Mouse (Mus musculus) retina, embryonic 14.5 days (tissue): ENCODE data around the gene Ccdc110.

Experiments
- DNase-seq: peaks from one replicate; pipeline ENCODE4 v3.0.0-alpha.2; 2015; ENCODE audit warnings: low spot score

Gene Ccdc110

GRCm38 (mm10) chr8:45975837-45976468, 41.5 kb downstream of the Ccdc110 start:
- DNase-seq: no peak

- DNase-seq: no peak
These were observed 52.2 kb downstream of the Ccdc110 start for GRCm38 (mm10) chr8:45986665-45987064.

- no peak for DNase-seq
These were observed 53.8 kb downstream of the Ccdc110 start for GRCm38 (mm10) chr8:45988189-45988588.

- DNase-seq: no peak
These were observed 56.4 kb downstream of the Ccdc110 start for GRCm38 (mm10) chr8:45990631-45991310.
